Mouse (Mus musculus) cortical plate, adult 2 months (tissue): ENCODE measurements at regions not wholly inside any gene's neighbourhood (a gene's known extent, or its start where the extent isn't known, plus 50 kb on each side); places are given as distances from the start of the nearest gene placed in this dataset.

ENCODE experiments used
- CTCF ChIP-seq: fragments of 200-500 bp; IDR thresholded peaks from 2 replicates; pipeline ENCODE4 v1.5.1; 2011; ENCODE audit warnings: mild to moderate bottlenecking, control low read depth, low read length; ENCODE audit not compliant: insufficient read depth; ENCODE audit errors: extremely low read depth
- POLR2A ChIP-seq: fragments of 200-500 bp; IDR thresholded peaks from 2 replicates; pipeline ENCODE4 v1.6.1; 2011; ENCODE audit warnings: mild to moderate bottlenecking, low read length, control low read depth; ENCODE audit not compliant: insufficient read depth; ENCODE audit errors: extremely low read depth

DNA sequence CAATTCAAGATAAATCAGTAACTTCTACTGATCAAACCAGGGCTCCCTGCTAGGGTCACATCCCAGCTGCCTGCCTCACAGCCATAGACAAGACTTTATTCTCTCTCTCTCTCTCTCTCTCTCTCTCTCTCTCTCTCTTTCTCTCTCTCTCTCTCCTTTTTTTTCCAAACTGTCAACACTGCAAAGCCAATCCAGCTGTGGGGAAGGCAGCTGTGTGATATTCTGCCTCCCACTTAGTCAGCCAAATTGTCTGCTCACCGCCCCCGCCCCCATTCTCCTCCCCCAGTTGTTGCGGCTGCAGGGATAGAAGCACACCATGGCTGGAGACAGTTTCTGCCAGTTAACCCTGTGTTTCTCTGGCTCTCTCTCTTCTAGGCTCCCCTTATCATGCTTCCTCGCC, 198.3 kb downstream of the Cdca7 start:
- TF ChIP-seq POLR2A (no peak), CTCF (no peak)
